Mouse (Mus musculus): ENCODE measurements around the gene Tex2. TPM values are rescaled to one million over a fixed set of nuclear protein-coding genes. Genes with fewer than 3 reads are reported as not detected.

Tex2 gene
- polyA plus RNA-seq, 2 experiments, result 8.7 to 10.8 TPM

DNA sequence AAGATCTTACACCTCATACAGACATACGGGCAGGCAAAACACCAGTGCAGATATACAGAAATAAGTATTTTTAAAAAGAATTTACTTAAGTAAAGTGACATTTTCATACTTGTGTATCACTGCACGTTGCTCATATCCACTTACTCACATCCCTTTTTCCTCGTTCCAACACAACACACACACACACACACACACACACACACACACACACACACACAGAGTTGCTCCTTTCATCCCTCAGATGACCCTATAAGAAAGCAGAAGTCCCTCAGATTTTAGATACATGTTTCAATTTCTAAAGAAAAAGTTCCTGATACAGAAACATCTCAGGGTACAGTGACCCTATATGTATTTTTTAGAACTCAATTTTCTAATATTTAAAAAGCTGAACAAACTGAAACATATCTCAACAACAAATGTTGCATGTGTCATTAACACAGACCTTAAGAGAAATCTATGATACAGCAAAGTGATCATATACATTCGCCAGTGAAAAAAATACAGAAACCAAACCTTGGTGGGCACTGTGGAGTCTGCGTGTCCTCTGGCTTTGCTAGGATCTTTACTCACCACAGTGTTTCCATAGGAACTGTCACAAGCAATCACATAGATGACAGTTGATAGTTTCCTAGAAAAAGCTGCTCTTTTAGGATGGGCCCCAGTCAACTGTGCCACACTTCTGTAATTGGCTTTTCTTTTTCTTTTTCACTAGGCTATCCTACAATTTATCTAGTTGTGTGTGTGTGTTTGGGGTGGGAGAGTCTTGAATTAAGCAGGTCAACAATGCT, 151.9 kb downstream of the Tex2 start:
- WGBS, result 90% methylated on average over 5 of the region's 5 CpGs
- no peaks in the 10 kb centered on the region for H3K27me3 ChIP-seq (ENCODE audit: control insufficient read depth, insufficient read depth, low read length)
- no peak for TF ChIP-seq POLR2A (IDR thresholded peaks at IDR 0.05; ENCODE audit: borderline replicate concordance, extremely low read depth, insufficient read depth, insufficient read length)
- H3K9ac ChIP-seq (ENCODE audit: low read depth, low read length, severe bottlenecking), result no peak overlapping the region
- H3K27ac ChIP-seq (replicated peaks; ENCODE audit: low read depth, low read length), result no peak overlapping the region
- DNase-seq (ENCODE audit: low spot score), result no peak
- no peak for ATAC-seq (ENCODE audit: low FRiP score, low read depth)
- no peaks in the 10 kb centered on the region for H3K9me3 ChIP-seq (ENCODE audit: control insufficient read depth, low read length)
- no peak overlapping the region for H3K4me3 ChIP-seq (replicated peaks; ENCODE audit: low read length)
- H3K36me3 ChIP-seq (ENCODE audit: control insufficient read depth, insufficient read depth, low read length), result no peaks in the 10 kb centered on the region
- no peak overlapping the region for H3K4me2 ChIP-seq (replicated peaks; ENCODE audit: low read depth, low read length, severe bottlenecking)
- no peaks in the 10 kb centered on the region for H3K4me1 ChIP-seq (ENCODE audit: control insufficient read depth, insufficient read depth, low read length)

DNA sequence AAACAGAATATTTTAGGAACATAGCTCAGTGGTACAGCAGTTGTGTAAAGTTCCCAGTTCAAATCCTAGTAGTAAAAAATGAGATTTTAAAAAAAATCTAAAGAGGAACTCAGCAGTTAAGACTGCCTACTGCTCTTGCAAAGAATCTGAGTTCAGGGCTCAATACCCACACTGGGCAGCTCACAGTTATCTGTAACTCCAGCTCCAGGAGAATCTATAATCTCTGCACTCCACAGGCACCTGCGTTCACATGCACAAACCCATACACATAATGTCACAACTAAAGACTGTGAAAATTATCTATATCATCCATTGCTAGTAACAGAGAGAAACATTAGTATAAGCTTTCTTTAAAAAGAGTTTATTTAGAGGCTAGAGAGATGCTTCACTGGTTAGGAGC, 152.6 kb downstream of the Tex2 start:
- H3K27ac ChIP-seq (replicated peaks; ENCODE audit: low read depth, low read length), result no peak overlapping the region
- no peaks in the 10 kb centered on the region for H3K9me3 ChIP-seq (ENCODE audit: control insufficient read depth, low read length)
- no peaks in the 10 kb centered on the region for H3K27me3 ChIP-seq (ENCODE audit: control insufficient read depth, insufficient read depth, low read length)
- TF ChIP-seq POLR2A (IDR thresholded peaks at IDR 0.05; ENCODE audit: borderline replicate concordance, extremely low read depth, insufficient read depth, insufficient read length), result no peak
- no peak overlapping the region for H3K4me2 ChIP-seq (replicated peaks; ENCODE audit: low read depth, low read length, severe bottlenecking)
- no peak for ATAC-seq (ENCODE audit: low FRiP score, low read depth)
- no peak overlapping the region for H3K4me3 ChIP-seq (replicated peaks; ENCODE audit: low read length)
- H3K4me1 ChIP-seq (ENCODE audit: control insufficient read depth, insufficient read depth, low read length), result no peaks in the 10 kb centered on the region
- no peaks in the 10 kb centered on the region for H3K36me3 ChIP-seq (ENCODE audit: control insufficient read depth, insufficient read depth, low read length)
- DNase-seq (ENCODE audit: low spot score), result no peak
- WGBS, result 100% methylated on average over 1 of the region's 1 CpGs
- no peak overlapping the region for H3K9ac ChIP-seq (ENCODE audit: low read depth, low read length, severe bottlenecking)

DNA sequence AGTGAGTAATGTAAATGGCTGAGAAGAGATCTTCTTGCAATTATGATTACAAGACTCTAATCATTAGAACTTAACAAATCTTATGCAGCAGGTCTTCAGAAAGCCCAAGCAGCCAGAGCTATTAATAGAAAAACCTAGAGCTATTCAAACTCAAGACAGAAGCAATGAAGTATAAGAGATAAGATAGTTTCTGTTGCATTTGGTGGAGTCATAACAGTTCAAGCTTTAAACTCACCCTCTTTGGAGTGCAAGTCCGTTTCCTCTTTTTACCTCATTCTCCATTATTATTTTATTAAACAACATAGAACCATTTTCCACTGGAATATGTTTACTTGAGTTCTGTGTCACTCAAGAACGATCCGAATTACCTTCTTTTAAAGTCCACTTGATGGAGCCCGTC, 154.7 kb downstream of the Tex2 start:
- WGBS, result 88% methylated on average over 4 of the region's 4 CpGs
- H3K36me3 ChIP-seq (ENCODE audit: control insufficient read depth, insufficient read depth, low read length), result no peaks in the 10 kb centered on the region
- H3K9me3 ChIP-seq (ENCODE audit: control insufficient read depth, low read length), result no peaks in the 10 kb centered on the region
- H3K9ac ChIP-seq (ENCODE audit: low read depth, low read length, severe bottlenecking), result no peak overlapping the region
- DNase-seq (ENCODE audit: low spot score), result no peak
- H3K4me2 ChIP-seq (replicated peaks; ENCODE audit: low read depth, low read length, severe bottlenecking), result no peak overlapping the region
- no peak for ATAC-seq (ENCODE audit: low FRiP score, low read depth)
- TF ChIP-seq POLR2A (IDR thresholded peaks at IDR 0.05; ENCODE audit: borderline replicate concordance, extremely low read depth, insufficient read depth, insufficient read length), result no peak
- no peaks in the 10 kb centered on the region for H3K4me1 ChIP-seq (ENCODE audit: control insufficient read depth, insufficient read depth, low read length)
- no peak overlapping the region for H3K4me3 ChIP-seq (replicated peaks; ENCODE audit: low read length)
- H3K27me3 ChIP-seq (ENCODE audit: control insufficient read depth, insufficient read depth, low read length), result no peaks in the 10 kb centered on the region
- H3K27ac ChIP-seq (replicated peaks; ENCODE audit: low read depth, low read length), result no peak overlapping the region

Other genes with a start within 250 kb of the Tex2 start
- gene Prr29, start 248.0 kb downstream of the Tex2 start, polyA plus RNA-seq (2012; rRNA removed), result 1.1 TPM in 2 replicates
- gene Prr29, start 248.0 kb downstream of the Tex2 start, polyA plus RNA-seq (2014; fragmentation: Nextera tagmentation; extraction: Ambion mirVana), result 0.59 TPM in 1 of 2 replicates, not detected in the other
- 32.8 and 34.5 TPM in 2 replicates for gene Icam2, start 225.3 kb downstream of the Tex2 start, polyA plus RNA-seq (2012; rRNA removed)
- gene Icam2, start 225.3 kb downstream of the Tex2 start, polyA plus RNA-seq (2014; fragmentation: Nextera tagmentation; extraction: Ambion mirVana), result 42.9 and 46.4 TPM in 2 replicates
- 12.5 and 15.1 TPM in 2 replicates for gene Ern1, start 125.6 kb downstream of the Tex2 start, polyA plus RNA-seq (2012; rRNA removed)
- 6.4 and 7.8 TPM in 2 replicates for gene Ern1, start 125.6 kb downstream of the Tex2 start, polyA plus RNA-seq (2014; fragmentation: Nextera tagmentation; extraction: Ambion mirVana)
- gene Pecam1, start 137.2 kb upstream of the Tex2 start, polyA plus RNA-seq (2012; rRNA removed), result 39.0 and 44.2 TPM in 2 replicates
- 39.0 and 40.5 TPM in 2 replicates for gene Pecam1, start 137.2 kb upstream of the Tex2 start, polyA plus RNA-seq (2014; fragmentation: Nextera tagmentation; extraction: Ambion mirVana)
- gene Milr1, start 137.8 kb upstream of the Tex2 start, polyA plus RNA-seq (2012; rRNA removed), result 0.86 and 1.9 TPM in 2 replicates
- 2.1 and 3.1 TPM in 2 replicates for gene Milr1, start 137.8 kb upstream of the Tex2 start, polyA plus RNA-seq (2014; fragmentation: Nextera tagmentation; extraction: Ambion mirVana)
- 13.6 and 13.7 TPM in 2 replicates for gene Polg2, start 166.1 kb upstream of the Tex2 start, polyA plus RNA-seq (2012; rRNA removed)
- gene Polg2, start 166.1 kb upstream of the Tex2 start, polyA plus RNA-seq (2014; fragmentation: Nextera tagmentation; extraction: Ambion mirVana), result 12.7 and 13.7 TPM in 2 replicates
- 461 and 503 TPM in 2 replicates for gene Ddx5, start 175.8 kb upstream of the Tex2 start, polyA plus RNA-seq (2012; rRNA removed)
- gene Ddx5, start 175.8 kb upstream of the Tex2 start, polyA plus RNA-seq (2014; fragmentation: Nextera tagmentation; extraction: Ambion mirVana), result 351 and 367 TPM in 2 replicates
- gene Cep95, start 175.8 kb upstream of the Tex2 start, polyA plus RNA-seq (2012; rRNA removed), result 24.3 and 32.6 TPM in 2 replicates
- 16.1 and 20.6 TPM in 2 replicates for gene Cep95, start 175.8 kb upstream of the Tex2 start, polyA plus RNA-seq (2014; fragmentation: Nextera tagmentation; extraction: Ambion mirVana)